Mouse (Mus musculus): ENCODE measurements at regions not wholly inside any gene's neighbourhood (a gene's known extent, or its start where the extent isn't known, plus 50 kb on each side); places are given as distances from the start of the nearest gene placed in this dataset.
A peak's percentile ranks its signal among the peaks of the same experiment; 100 is the strongest.
"Not testable (repeated sequence)": the region's sequence is repeated elsewhere in the genome, so short reads cannot be mapped to it uniquely, and the experiment has no call there.

GRCm38 (mm10) chr5:67487965-67488409 is 59.9 kb upstream of the Bend4 start:
- H3K27ac ChIP-seq (replicated peaks; ENCODE audit: low read depth, low read length) = no peak overlapping the region
- no peak overlapping the region for H3K9ac ChIP-seq (replicated peaks; ENCODE audit: low read length)
- H3K36me3 ChIP-seq (replicated peaks; ENCODE audit: control insufficient read depth, insufficient read depth, low read depth, low read length) = no peaks in the 10 kb centered on the region
- H3K27me3 ChIP-seq (ENCODE audit: control insufficient read depth, insufficient read depth, low read length) = no peaks in the 10 kb centered on the region
- H3K4me2 ChIP-seq (ENCODE audit: low read depth, low read length) = no peak overlapping the region
- DNase-seq (ENCODE audit: low spot score) (no peak), ATAC-seq (replicated peaks; ENCODE audit: insufficient number of reproducible peaks, low FRiP score, low TSS enrichment, low read depth) (no peak)
- H3K4me3 ChIP-seq (ENCODE audit: low read depth, low read length) = no peak overlapping the region
- no peaks in the 10 kb centered on the region for H3K9me3 ChIP-seq (replicated peaks; ENCODE audit: control insufficient read depth, low read length)
- H3K4me1 ChIP-seq (ENCODE audit: control insufficient read depth, insufficient read depth, low read length) = no peaks in the 10 kb centered on the region
- WGBS = 72% methylated on average over 11 of the region's 11 CpGs

- H3K27ac ChIP-seq (replicated peaks; ENCODE audit: low read depth, low read length); ATAC-seq (replicated peaks; ENCODE audit: insufficient number of reproducible peaks, low FRiP score, low TSS enrichment, low read depth); DNase-seq (ENCODE audit: low spot score): not testable (repeated sequence)
Observed at GRCm38 (mm10) chr5:67490709-67491108, 62.6 kb upstream of the Bend4 start.

GRCm38 (mm10) chr5:67492893-67493302 is 64.8 kb upstream of the Bend4 start:
- no peak overlapping the region for H3K27ac ChIP-seq (replicated peaks; ENCODE audit: low read depth, low read length)
- no peak for DNase-seq (ENCODE audit: low spot score)
- H3K9me3 ChIP-seq (replicated peaks; ENCODE audit: control insufficient read depth, low read length) = no peaks in the 10 kb centered on the region
- H3K27me3 ChIP-seq (ENCODE audit: control insufficient read depth, insufficient read depth, low read length) = no peaks in the 10 kb centered on the region
- H3K4me2 ChIP-seq (ENCODE audit: low read depth, low read length) = no peak overlapping the region
- WGBS = 32% methylated on average over 9 of the region's 9 CpGs
- H3K36me3 ChIP-seq (replicated peaks; ENCODE audit: control insufficient read depth, insufficient read depth, low read depth, low read length) = no peaks in the 10 kb centered on the region
- H3K9ac ChIP-seq (replicated peaks; ENCODE audit: low read length) = no peak overlapping the region
- ATAC-seq (replicated peaks; ENCODE audit: insufficient number of reproducible peaks, low FRiP score, low TSS enrichment, low read depth) = peak; percentile 80; the same call in 1 of the 2 replicates
- no peaks in the 10 kb centered on the region for H3K4me1 ChIP-seq (ENCODE audit: control insufficient read depth, insufficient read depth, low read length)
- no peak overlapping the region for H3K4me3 ChIP-seq (ENCODE audit: low read depth, low read length)

More at GRCm38 (mm10) chr5:67490709-67491108, 62.6 kb upstream of the Bend4 start:
- not testable (repeated sequence) for H3K36me3 ChIP-seq (replicated peaks; ENCODE audit: control insufficient read depth, insufficient read depth, low read depth, low read length); H3K9me3 ChIP-seq (replicated peaks; ENCODE audit: control insufficient read depth, low read length); H3K9ac ChIP-seq (replicated peaks; ENCODE audit: low read length); H3K4me2 ChIP-seq (ENCODE audit: low read depth, low read length); H3K4me3 ChIP-seq (ENCODE audit: low read depth, low read length); H3K27me3 ChIP-seq (ENCODE audit: control insufficient read depth, insufficient read depth, low read length); H3K4me1 ChIP-seq (ENCODE audit: control insufficient read depth, insufficient read depth, low read length)

GRCm38 (mm10) chr5:67496710-67497109 is 68.6 kb upstream of the Bend4 start:
- Histone ChIP-seq H3K4me2 (ENCODE audit: low read depth, low read length) (no peak overlapping the region), H3K27ac (replicated peaks; ENCODE audit: low read depth, low read length) (no peak overlapping the region), H3K9me3 (replicated peaks; ENCODE audit: control insufficient read depth, low read length) (no peaks in the 10 kb centered on the region), H3K36me3 (replicated peaks; ENCODE audit: control insufficient read depth, insufficient read depth, low read depth, low read length) (no peaks in the 10 kb centered on the region), H3K9ac (replicated peaks; ENCODE audit: low read length) (no peak overlapping the region), H3K4me3 (ENCODE audit: low read depth, low read length) (no peak overlapping the region), H3K27me3 (ENCODE audit: control insufficient read depth, insufficient read depth, low read length) (no peaks in the 10 kb centered on the region), H3K4me1 (ENCODE audit: control insufficient read depth, insufficient read depth, low read length) (no peaks in the 10 kb centered on the region)
- no peak for DNase-seq (ENCODE audit: low spot score)
- 78% methylated on average over 7 of the region's 7 CpGs for WGBS
- no peak for ATAC-seq (replicated peaks; ENCODE audit: insufficient number of reproducible peaks, low FRiP score, low TSS enrichment, low read depth)

- WGBS = 94% methylated on average over 5 of the region's 5 CpGs
- no peak for ATAC-seq (replicated peaks; ENCODE audit: insufficient number of reproducible peaks, low FRiP score, low TSS enrichment, low read depth)
- DNase-seq (ENCODE audit: low spot score) = no peak
- Histone ChIP-seq H3K4me2 (ENCODE audit: low read depth, low read length) (no peak overlapping the region), H3K36me3 (replicated peaks; ENCODE audit: control insufficient read depth, insufficient read depth, low read depth, low read length) (no peaks in the 10 kb centered on the region), H3K9ac (replicated peaks; ENCODE audit: low read length) (no peak overlapping the region), H3K27ac (replicated peaks; ENCODE audit: low read depth, low read length) (no peak overlapping the region), H3K4me3 (ENCODE audit: low read depth, low read length) (no peak overlapping the region), H3K9me3 (replicated peaks; ENCODE audit: control insufficient read depth, low read length) (no peaks in the 10 kb centered on the region), H3K4me1 (ENCODE audit: control insufficient read depth, insufficient read depth, low read length) (no peaks in the 10 kb centered on the region), H3K27me3 (ENCODE audit: control insufficient read depth, insufficient read depth, low read length) (no peaks in the 10 kb centered on the region)
Observed at GRCm38 (mm10) chr5:67520251-67520650, 87.4 kb upstream of the Shisa3 start.

GRCm38 (mm10) chr5:67521423-67521912 is 86.2 kb upstream of the Shisa3 start:
- Histone ChIP-seq H3K4me2 (ENCODE audit: low read depth, low read length) (no peak overlapping the region), H3K4me3 (ENCODE audit: low read depth, low read length) (no peak overlapping the region), H3K9ac (replicated peaks; ENCODE audit: low read length) (no peak overlapping the region), H3K27ac (replicated peaks; ENCODE audit: low read depth, low read length) (no peak overlapping the region), H3K27me3 (ENCODE audit: control insufficient read depth, insufficient read depth, low read length) (no peaks in the 10 kb centered on the region), H3K36me3 (replicated peaks; ENCODE audit: control insufficient read depth, insufficient read depth, low read depth, low read length) (no peaks in the 10 kb centered on the region), H3K4me1 (ENCODE audit: control insufficient read depth, insufficient read depth, low read length) (no peaks in the 10 kb centered on the region), H3K9me3 (replicated peaks; ENCODE audit: control insufficient read depth, low read length) (no peaks in the 10 kb centered on the region)
- ATAC-seq (replicated peaks; ENCODE audit: insufficient number of reproducible peaks, low FRiP score, low TSS enrichment, low read depth) (no peak), DNase-seq (ENCODE audit: low spot score) (no peak)
- 84% methylated on average over 3 of the region's 3 CpGs for WGBS

GRCm38 (mm10) chr5:67530149-67530548 is 77.5 kb upstream of the Shisa3 start:
- Histone ChIP-seq H3K4me3 (ENCODE audit: low read depth, low read length) (no peak overlapping the region), H3K9me3 (replicated peaks; ENCODE audit: control insufficient read depth, low read length) (no peaks in the 10 kb centered on the region), H3K27ac (replicated peaks; ENCODE audit: low read depth, low read length) (no peak overlapping the region), H3K4me2 (ENCODE audit: low read depth, low read length) (no peak overlapping the region), H3K9ac (replicated peaks; ENCODE audit: low read length) (no peak overlapping the region), H3K27me3 (ENCODE audit: control insufficient read depth, insufficient read depth, low read length) (no peaks in the 10 kb centered on the region), H3K4me1 (ENCODE audit: control insufficient read depth, insufficient read depth, low read length) (no peaks in the 10 kb centered on the region), H3K36me3 (replicated peaks; ENCODE audit: control insufficient read depth, insufficient read depth, low read depth, low read length) (no peaks in the 10 kb centered on the region)
- DNase-seq (ENCODE audit: low spot score) (peak; percentile 44), ATAC-seq (replicated peaks; ENCODE audit: insufficient number of reproducible peaks, low FRiP score, low TSS enrichment, low read depth) (no peak)
- WGBS = 59% methylated on average over 5 of the region's 5 CpGs

GRCm38 (mm10) chr5:67530957-67531356 is 76.7 kb upstream of the Shisa3 start:
- WGBS = 33% methylated on average over 8 of the region's 8 CpGs

More at GRCm38 (mm10) chr5:67530957-67531356, 76.7 kb upstream of the Shisa3 start:
- H3K27me3 ChIP-seq (ENCODE audit: control insufficient read depth, insufficient read depth, low read length) = no peaks in the 10 kb centered on the region
- H3K4me1 ChIP-seq (ENCODE audit: control insufficient read depth, insufficient read depth, low read length) = no peaks in the 10 kb centered on the region
- H3K4me2 ChIP-seq (ENCODE audit: low read depth, low read length) = no peak overlapping the region
- DNase-seq (ENCODE audit: low spot score) (peak; percentile 64), ATAC-seq (replicated peaks; ENCODE audit: insufficient number of reproducible peaks, low FRiP score, low TSS enrichment, low read depth) (no peak)
- no peaks in the 10 kb centered on the region for H3K9me3 ChIP-seq (replicated peaks; ENCODE audit: control insufficient read depth, low read length)
- H3K36me3 ChIP-seq (replicated peaks; ENCODE audit: control insufficient read depth, insufficient read depth, low read depth, low read length) = no peaks in the 10 kb centered on the region
- no peak overlapping the region for H3K4me3 ChIP-seq (ENCODE audit: low read depth, low read length)
- H3K27ac ChIP-seq (replicated peaks; ENCODE audit: low read depth, low read length) = no peak overlapping the region
- H3K9ac ChIP-seq (replicated peaks; ENCODE audit: low read length) = no peak overlapping the region

Measured in embryonic facial prominence, embryonic 11.5 days (tissue).